Mouse (Mus musculus) cerebellum, postnatal 25 days (tissue): Measurements from ENCODE around the gene Sorcs3.

ENCODE experiments used
- DNase-seq, 2 experiments: peaks; one replicate each; pipeline ENCODE4 v3.0.0; 2021; ENCODE audit warnings: mixed read lengths in 2 of 2

Gene Sorcs3

GRCm38 (mm10) chr19:48727601-48728000 lies 521.8 kb downstream of the Sorcs3 start:
- no peak for DNase-seq

GRCm38 (mm10) chr19:48731731-48732130 lies 525.9 kb downstream of the Sorcs3 start:
- DNase-seq = peak; percentile 5 to 25

DNA sequence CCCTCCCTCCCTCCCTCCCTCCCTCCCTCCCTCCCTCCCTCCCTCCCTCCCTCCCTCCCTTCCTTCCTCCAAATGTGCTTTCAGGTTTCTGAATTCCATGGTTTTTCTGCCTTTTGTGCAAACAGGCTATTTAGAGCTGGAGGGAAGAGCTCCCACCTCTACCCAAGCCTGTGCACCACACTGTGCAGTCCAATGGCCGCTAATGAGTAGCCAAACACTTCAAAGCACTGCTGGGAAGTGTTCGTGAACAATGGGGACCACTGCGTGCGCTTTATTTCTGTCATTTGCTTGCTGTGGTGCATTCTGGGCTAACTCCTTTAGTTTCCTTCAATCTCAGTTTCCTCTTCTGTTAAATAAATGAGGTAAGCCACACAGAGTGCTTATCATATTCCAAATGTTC lies 528.5 kb downstream of the Sorcs3 start:
- no peak for DNase-seq

DNA sequence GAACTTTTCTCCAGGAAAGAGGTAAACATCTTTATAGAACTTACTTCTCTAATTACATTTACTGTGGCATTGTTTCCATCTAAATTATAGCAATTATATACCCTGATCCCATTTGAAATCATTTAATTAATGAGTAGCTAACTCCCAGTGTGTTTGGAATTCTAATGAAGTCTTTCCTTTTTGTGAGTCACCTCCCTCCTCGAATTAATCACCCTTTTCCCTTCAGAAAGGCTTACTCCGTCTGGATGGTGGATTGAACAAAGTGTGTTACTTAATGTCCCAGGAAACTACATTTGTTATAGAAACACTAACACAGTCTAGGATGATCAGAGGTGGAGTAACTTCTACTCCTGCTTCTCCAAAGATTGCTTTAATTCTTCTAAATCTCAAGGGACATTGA lies 531.7 kb downstream of the Sorcs3 start:
- DNase-seq = no peak

DNA sequence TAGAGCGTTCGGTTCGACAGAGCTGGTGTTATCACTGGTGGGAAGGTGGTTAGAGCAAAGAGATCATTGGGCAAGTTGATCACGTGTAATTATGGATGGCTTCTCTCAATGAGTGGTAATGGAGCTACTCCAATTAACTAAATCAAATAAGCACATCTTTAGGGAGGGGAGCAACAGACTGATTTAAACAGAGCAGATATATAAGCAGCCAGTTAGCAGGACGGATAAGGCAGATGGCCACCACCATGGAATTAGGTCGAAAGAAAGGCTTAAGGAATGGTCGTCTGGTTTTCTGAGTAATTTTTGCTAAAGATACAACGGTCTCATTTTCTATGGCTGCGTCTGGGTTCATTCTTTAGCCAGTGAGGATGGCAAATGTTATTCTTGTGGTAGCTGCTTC lies 549.3 kb downstream of the Sorcs3 start:
- DNase-seq = no peak

DNA sequence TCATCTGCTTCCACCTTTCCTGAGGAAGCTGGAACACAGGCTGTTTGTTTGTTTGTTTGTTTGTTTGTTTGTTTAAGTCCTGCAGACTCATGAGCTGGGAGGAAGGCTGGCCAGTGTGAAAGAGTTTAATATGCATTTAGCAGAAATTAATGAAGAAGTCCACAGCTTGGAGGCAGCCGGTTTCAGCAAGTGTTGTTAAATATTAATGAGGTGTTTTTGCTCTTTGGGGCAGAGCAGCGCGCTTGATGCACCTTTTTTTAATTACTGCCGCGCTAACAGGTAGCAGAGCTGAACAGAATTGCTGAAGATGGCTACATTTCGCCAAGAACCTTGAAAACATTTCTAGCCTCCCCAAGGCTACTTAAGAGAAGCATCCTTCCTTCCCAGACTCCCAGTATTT lies 551.0 kb downstream of the Sorcs3 start:
- DNase-seq = no peak

- no peak for DNase-seq
Measured at GRCm38 (mm10) chr19:48766524-48766923, 560.7 kb downstream of the Sorcs3 start.

DNA sequence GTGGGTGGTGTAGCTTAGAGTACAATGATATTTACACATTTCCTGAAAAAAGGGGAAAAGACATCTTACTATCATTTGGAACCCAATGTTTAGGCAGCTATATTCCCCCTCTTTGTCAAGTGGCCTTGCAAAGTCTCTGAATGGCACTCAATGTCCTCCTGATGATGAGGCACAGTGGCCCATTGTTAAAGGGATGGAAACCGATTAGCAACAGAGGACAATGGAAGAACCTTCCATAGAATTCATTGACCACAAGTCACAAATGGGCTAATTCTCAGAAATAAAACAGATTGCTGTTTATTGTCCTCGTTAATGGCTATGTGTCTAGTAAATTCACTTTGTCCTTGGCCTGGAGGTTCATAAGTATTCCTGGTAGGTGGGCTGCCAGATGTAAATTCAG lies 565.7 kb downstream of the Sorcs3 start:
- no peak for DNase-seq

- DNase-seq = no peak
Measured at GRCm38 (mm10) chr19:48779095-48779765, 573.4 kb downstream of the Sorcs3 start.

- no peak for DNase-seq
Measured at GRCm38 (mm10) chr19:48780813-48781212, 575.0 kb downstream of the Sorcs3 start.

DNA sequence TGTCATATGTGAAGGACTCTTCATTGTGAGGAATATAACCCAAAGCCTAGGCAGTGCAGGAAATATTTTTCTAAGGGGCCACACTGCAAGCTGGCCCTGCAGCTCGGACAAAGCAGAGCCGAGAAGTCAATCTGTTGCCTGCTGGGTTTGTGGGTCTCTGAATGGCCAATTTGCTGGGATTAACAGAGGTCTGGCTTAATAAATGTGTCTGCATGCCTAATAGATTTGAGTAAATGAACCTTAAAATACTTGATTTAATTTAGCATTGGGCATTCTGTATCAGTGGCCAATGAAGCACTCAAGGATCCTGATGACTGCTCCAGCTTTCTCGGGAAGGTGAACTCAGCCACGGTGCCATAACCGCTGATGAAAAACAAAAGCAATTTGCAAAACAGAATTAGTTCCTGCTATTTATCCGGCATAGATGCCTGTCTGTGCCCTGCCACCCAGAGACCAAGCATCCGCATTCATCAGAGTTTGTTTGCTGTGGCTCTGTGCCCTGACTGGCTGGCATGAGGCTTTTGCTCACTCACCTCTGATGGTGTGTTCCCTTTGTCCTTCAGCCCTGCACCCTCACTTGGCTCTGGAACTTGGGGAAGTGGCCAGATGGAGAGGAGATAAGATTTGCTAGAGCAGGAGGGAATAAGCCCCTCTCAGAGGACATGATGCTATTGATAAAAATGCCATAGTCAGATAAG lies 576.3 kb downstream of the Sorcs3 start:
- peak in 1 of 2 experiments; percentile 13 for DNase-seq

DNA sequence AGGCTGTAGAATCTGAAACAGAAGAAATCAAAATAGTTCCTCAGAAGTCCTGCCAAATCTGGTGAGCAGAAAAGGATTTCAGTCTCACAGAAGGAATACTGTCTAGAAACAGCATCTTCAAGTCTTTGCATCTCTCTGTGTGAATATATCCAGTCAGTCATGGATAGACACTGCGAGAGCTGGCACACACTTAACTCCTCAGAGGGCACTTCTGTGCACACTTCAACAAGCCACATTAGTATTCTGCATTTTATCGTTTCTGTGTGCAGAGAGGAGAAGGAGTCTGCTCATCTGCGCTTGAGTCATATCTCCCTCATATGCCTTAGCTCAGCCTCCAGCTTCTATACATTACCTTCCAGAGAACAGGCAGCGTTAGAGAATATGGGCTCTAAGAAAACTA lies 581.4 kb downstream of the Sorcs3 start:
- no peak for DNase-seq

- no peak for DNase-seq
Measured at GRCm38 (mm10) chr19:48804546-48804945, 598.7 kb downstream of the Sorcs3 start.

- DNase-seq = no peak
Measured at GRCm38 (mm10) chr19:48811541-48811940, 605.7 kb downstream of the Sorcs3 start.

DNA sequence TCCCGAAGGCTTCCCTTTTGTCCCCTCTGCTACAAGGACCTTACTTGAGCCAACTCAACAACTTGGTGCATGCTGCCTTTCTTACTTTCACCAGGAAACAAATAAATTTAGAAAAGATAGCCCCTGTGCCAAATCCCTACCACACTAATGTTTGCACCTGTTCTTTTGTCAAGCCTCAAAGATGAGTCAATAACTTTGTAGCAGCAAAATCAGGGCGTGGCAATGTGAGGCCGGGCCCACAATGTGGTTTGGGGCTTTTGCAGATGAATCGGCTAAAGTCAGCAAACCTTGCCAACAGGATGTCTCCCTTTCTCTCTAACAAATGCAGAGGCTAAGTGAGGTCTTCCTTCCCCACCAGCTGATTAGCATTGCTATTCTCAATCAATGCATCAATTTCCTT lies 608.0 kb downstream of the Sorcs3 start:
- no peak for DNase-seq

GRCm38 (mm10) chr19:48815064-48815463 lies 609.2 kb downstream of the Sorcs3 start:
- no peak for DNase-seq

DNA sequence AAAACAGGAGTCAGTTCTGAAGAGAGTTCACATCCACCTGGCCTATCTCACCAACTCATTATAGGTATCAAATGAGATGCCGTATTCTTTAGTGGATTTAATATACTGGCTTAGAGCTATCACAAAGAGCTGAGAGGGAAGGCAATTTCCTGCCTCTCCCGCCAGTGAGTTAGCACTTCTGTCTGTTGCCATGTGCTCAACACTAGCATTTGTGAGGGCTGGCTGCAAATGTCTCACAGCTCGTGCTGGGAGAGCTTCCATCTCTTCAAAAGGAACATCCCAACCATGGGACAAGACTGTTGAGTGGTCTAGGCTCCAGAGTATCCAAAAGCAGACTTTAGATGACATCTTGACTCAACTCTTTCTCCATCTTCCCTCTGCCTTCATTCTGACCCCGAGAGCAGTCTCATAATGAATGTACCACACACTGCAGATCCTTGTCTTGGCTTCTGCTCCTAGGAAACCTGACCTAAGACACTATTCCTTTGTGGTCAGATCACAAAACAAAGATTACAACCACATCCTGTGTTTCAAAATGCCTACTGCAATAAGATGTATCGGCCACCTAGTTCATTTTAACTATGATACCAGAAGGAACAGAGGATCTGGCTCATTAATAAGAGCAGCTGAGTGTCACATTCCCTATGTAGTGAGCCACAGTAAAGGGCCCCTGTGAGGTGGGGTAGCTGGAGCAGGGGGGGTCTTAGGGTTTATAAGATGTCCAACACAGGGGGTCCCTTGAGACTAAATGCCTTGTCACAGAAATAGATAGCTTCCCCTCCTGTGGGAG lies 614.9 kb downstream of the Sorcs3 start:
- no peak for DNase-seq

GRCm38 (mm10) chr19:48821283-48821715 lies 615.5 kb downstream of the Sorcs3 start:
- no peak for DNase-seq

DNA sequence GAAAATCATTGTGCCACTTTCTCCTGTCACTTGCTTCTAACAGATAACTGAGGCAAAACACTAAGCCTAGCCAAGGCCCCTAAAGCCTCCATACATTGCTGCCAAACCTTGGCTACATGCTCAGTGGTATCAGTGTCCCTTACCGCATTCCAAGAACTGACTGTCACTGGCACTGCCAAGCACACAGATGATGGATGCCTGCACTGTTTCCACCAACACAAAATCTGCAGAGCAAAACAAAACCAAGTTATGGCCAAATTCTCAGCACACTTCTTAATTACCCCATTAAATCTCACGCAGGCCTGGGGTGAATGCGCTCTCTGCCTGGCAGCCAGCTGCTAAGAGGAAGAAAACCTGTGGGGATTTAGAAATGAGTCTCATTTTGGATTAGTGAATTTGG lies 628.5 kb downstream of the Sorcs3 start:
- no peak for DNase-seq

DNA sequence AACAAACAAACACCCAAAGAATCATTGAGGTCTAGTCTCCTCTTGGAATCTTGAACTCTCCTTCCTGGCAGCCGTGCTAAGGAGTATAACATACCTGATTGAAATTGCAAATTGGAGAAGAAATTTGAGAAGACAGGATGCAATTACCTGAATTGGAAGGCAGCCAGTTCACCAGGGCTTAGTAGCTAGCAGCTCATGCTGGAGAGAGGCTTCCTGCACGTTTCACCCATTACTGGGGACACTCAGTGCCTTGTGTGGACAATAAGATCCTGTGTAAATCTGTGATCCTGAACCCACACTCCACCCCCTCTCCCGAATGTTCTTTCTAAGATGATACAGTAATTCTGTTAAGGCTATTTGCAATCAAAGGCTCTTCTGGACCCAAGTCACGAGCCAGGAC lies 633.6 kb downstream of the Sorcs3 start:
- DNase-seq = no peak

- DNase-seq = no peak
Measured at GRCm38 (mm10) chr19:48847700-48848099, 641.9 kb downstream of the Sorcs3 start.

- DNase-seq = no peak
Measured at GRCm38 (mm10) chr19:48850466-48850865, 644.6 kb downstream of the Sorcs3 start.
